In genomic region chr13:58192146-58192545, GRCm38 (mm10) we compare ENCODE assay signal across 28 mouse cellular contexts. TPM values are rescaled to one million over a fixed set of nuclear protein-coding genes. Genes with fewer than 3 reads are reported as not detected.
A peak's percentile ranks its signal among the peaks of the same experiment; 100 is the strongest.
DNase-seq lines count a peak whose midpoint lies in the region; ATAC-seq and TF ChIP-seq lines count a peak whose summit lies in the region.
"Had no signal": no experiment of that assay in that cellular context is flagged by ENCODE, and none has a peak within 500 bp of the region (broad histone marks: within the 10 kb centered on the region; RNA-seq: fewer than 3 reads in every experiment).

No protein-coding gene starts in this region.

- H3K4me1 ChIP-seq in kidney, adult 2 months (ENCODE audit: control insufficient read depth, insufficient read depth, low read length), result no peaks in the 10 kb centered on the region; the same call in 1 of the 2 replicates
- H3K4me1 ChIP-seq: embryonic facial prominence, embryonic 10.5 days; embryonic facial prominence, embryonic 15.5 days; hindbrain, embryonic 10.5 days; hindbrain, embryonic 15.5 days; limb, embryonic 13.5 days; midbrain, embryonic 12.5 days; neural tube, embryonic 13.5 days had no signal

- TF ChIP-seq CTCF in kidney, adult 2 months (conservative IDR thresholded peaks at IDR 0.05; ENCODE audit: insufficient read depth, insufficient read length, low read depth, low read length), result no peak
- no peak for TF ChIP-seq CTCF in layer of hippocampus, adult 2 months (conservative IDR thresholded peaks at IDR 0.05)

- ATAC-seq in frontal cortex, adult (ENCODE audit: low TSS enrichment), result 0 out of 2 replicates have a peak, but pooled peaks have one; percentile 39
- ATAC-seq: activated CD4-positive, CD25-positive, alpha-beta regulatory T cell, adult 4 months; forebrain, postnatal 0 days; inflammation-experienced regulatory T-cells, adult 6 months; liver, postnatal 0 days had no signal

- peaks cover 3% of the 10 kb centered on the region; the same call in 1 of the 2 replicates for H3K36me3 ChIP-seq in kidney, adult 2 months (ENCODE audit: control insufficient read depth, insufficient read depth, low read length)

- no peak for TF ChIP-seq POLR2A in kidney, adult 2 months (IDR thresholded peaks at IDR 0.05; ENCODE audit: low read depth, low read length)

- no peaks in the 10 kb centered on the region for H3K27me3 ChIP-seq in kidney, adult 2 months (replicated peaks; ENCODE audit: control insufficient read depth, insufficient read depth, low read length)
- H3K27me3 ChIP-seq: CH12.LX; embryonic facial prominence, embryonic 15.5 days; forebrain, embryonic 12.5 days; heart, embryonic 12.5 days; hindbrain, embryonic 15.5 days; limb, embryonic 13.5 days; midbrain, embryonic 12.5 days; neural tube, embryonic 13.5 days had no signal

- WGBS in kidney, adult 2 months, result 63% methylated on average over 6 of the region's 6 CpGs

- H3K4me3 ChIP-seq in kidney, adult 2 months (ENCODE audit: insufficient read depth, low read depth, low read length), result no peak overlapping the region
- H3K4me3 ChIP-seq in layer of hippocampus, adult 2 months, result no peak overlapping the region
- H3K4me3 ChIP-seq: embryonic facial prominence, embryonic 10.5 days; embryonic facial prominence, embryonic 15.5 days; forebrain, embryonic 12.5 days; gastrocnemius, adult 2 months; heart, adult 2 months; heart, embryonic 12.5 days; hindbrain, embryonic 10.5 days; hindbrain, embryonic 15.5 days; limb, embryonic 13.5 days; midbrain, embryonic 12.5 days; neural tube, embryonic 13.5 days had no signal

- no peak for DNase-seq in frontal cortex, postnatal 14 days (ENCODE audit: low spot score in 2 of 2)
- DNase-seq in kidney, adult 2 months, result peak; percentile 80
- DNase-seq in kidney, postnatal 4 days, result no peak
- peak; percentile 39 for DNase-seq in layer of hippocampus, adult 9-11 months
- no peak for DNase-seq in layer of hippocampus, adult 2 months (ENCODE audit: low spot score in 2 of 2)
- peak; percentile 22 for DNase-seq in yolk sac, embryonic 10.5 days (ENCODE audit: low spot score)
- DNase-seq: adrenal gland, adult 8-10 months; cerebellum, adult 8-10 months; cerebellum, postnatal 25 days; forebrain, postnatal 0 days; gastrocnemius, adult 2 months; gastrocnemius, postnatal 36 days; heart, adult 2 months; liver, postnatal 0 days; lung, postnatal 36 days had no signal

- no peak overlapping the region for H3K27ac ChIP-seq in kidney, adult 2 months (ENCODE audit: insufficient read depth, low read depth, low read length)
- H3K27ac ChIP-seq in layer of hippocampus, adult 2 months, result no peak overlapping the region
- H3K27ac ChIP-seq: embryonic facial prominence, embryonic 10.5 days; embryonic facial prominence, embryonic 15.5 days; forebrain, embryonic 12.5 days; heart, adult 2 months; hindbrain, embryonic 10.5 days; hindbrain, embryonic 15.5 days; limb, embryonic 13.5 days; midbrain, embryonic 12.5 days; neural tube, embryonic 13.5 days had no signal

RNA-seq across cellular contexts. Expression of gene Ubqln1, which starts 23.3 kb away (rescaled TPM):
- polyA plus RNA-seq in kidney, adult 2 months (2012; rRNA removed), result 111 and 134 TPM in 2 replicates
- total RNA-seq in layer of hippocampus, adult 2 months (2021), result 100 to 1,000 TPM; 139 to 143 TPM

RNA-seq across cellular contexts. Expression of gene Idnk, which starts 34.7 kb away (rescaled TPM):
- polyA plus RNA-seq in kidney, adult 2 months (2012; rRNA removed), result 21.0 and 27.4 TPM in 2 replicates
- total RNA-seq in layer of hippocampus, adult 2 months (2021), result 10 to 100 TPM; 28.4 to 34.9 TPM

Comparison
In these comparisons a context has a peak if more than half of its experiments do, and no peak if none do; other contexts are left out.
1. DNase-seq: peak in kidney, adult 2 months (single experiment), layer of hippocampus, adult 9-11 months (single experiment) and yolk sac, embryonic 10.5 days (single experiment); none in frontal cortex, postnatal 14 days (0 of 2), kidney, postnatal 4 days (0 of 2) and layer of hippocampus, adult 2 months (0 of 2).